ENCODE assay signal across 8 mouse cellular contexts in the genomic region with DNA sequence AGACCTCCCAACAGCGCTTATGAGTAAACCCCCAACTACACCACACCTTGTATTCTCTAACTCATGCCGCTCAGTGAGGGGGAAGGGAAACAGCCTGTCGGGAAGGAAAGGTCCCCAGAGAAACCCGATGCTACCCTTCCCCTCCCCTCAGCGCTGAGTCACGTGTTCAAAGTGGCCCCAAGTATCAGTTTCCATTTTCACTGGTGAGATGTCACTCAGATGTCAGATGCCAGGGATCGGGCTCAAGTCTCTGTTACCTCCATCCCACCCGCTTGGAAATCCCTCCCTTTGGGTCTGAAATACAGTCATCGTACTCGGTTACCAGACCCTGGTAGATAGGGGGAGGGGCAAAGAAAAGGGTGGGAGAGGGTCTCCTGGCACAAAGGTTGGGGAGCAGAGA. TPM values are rescaled to one million over a fixed set of nuclear protein-coding genes. Genes with fewer than 3 reads are reported as not detected.
DNase-seq lines count a peak whose midpoint lies in the region; ATAC-seq and TF ChIP-seq lines count a peak whose summit lies in the region.

No protein-coding gene starts in this region.

- H3K9me3 ChIP-seq in kidney, embryonic 15.5 days (replicated peaks) = no peaks in the 10 kb centered on the region

- intact Hi-C loops in left cerebral cortex, adult 2 months (cut with DNase I) = no loop called here
- intact Hi-C loops in gastrocnemius, adult 2 months (cut with DNase I) = loop anchor here (5.0 to 10.0 kb wide), 2 partner anchors 131 to 1133 kb away; no protein-coding TSS in a partner anchor

- DNase-seq in left cerebral cortex, adult 2 months (ENCODE audit: extremely low spot score in 1 of 2, low spot score in 2 of 2) = peak in 1 of 2 experiments; percentile 29
- DNase-seq in left cerebral cortex, adult 18-20 months (ENCODE audit: low spot score in 2 of 2) = no peak
- DNase-seq in c-Kit-negative CD71-positive TER-119-positive erythroid progenitor cells, embryonic 14.5 days (ENCODE audit: low read depth, low spot score) = peak; percentile 26
- DNase-seq in gastrocnemius, adult 2 months = peak; percentile 83
- peak; percentile 40 to 48 for DNase-seq in spleen, postnatal 10 days (ENCODE audit: low spot score in 2 of 2)
- no peak for DNase-seq in cerebellum, adult 9-10 months

- peak overlapping the region; percentile 100 for H3K27ac ChIP-seq in left cerebral cortex, adult 2 months
- peak overlapping the region; percentile 100 for H3K27ac ChIP-seq in gastrocnemius, adult 2 months
- H3K27ac ChIP-seq in kidney, embryonic 15.5 days = peak overlapping the region; percentile 81

- ATAC-seq in kidney, embryonic 15.5 days (replicated peaks; ENCODE audit: low FRiP score) = peak; percentile 73
- peak; percentile 58 for ATAC-seq in megakaryocyte, adult 5-6 weeks (ENCODE audit: poor library complexity, severe bottlenecking)

- peaks cover 35% of the 10 kb centered on the region for H3K36me3 ChIP-seq in kidney, embryonic 15.5 days

- no peak for TF ChIP-seq CTCF in left cerebral cortex, adult 2 months (IDR thresholded peaks at IDR 0.05)
- TF ChIP-seq CTCF in gastrocnemius, adult 2 months (IDR thresholded peaks at IDR 0.05) = no peak

- H3K9ac ChIP-seq in kidney, embryonic 15.5 days = peak overlapping the region; percentile 77

- WGBS in kidney, embryonic 15.5 days = 0% methylated on average over 10 of the region's 10 CpGs

- H3K4me1 ChIP-seq in kidney, embryonic 15.5 days = peaks cover 27% of the 10 kb centered on the region

- H3K4me3 ChIP-seq in left cerebral cortex, adult 2 months = peak overlapping the region; percentile 72
- H3K4me3 ChIP-seq in gastrocnemius, adult 2 months = peak overlapping the region; percentile 75
- peak overlapping the region; percentile 74 for H3K4me3 ChIP-seq in kidney, embryonic 15.5 days (replicated peaks)

- H3K4me2 ChIP-seq in kidney, embryonic 15.5 days = peak overlapping the region; percentile 83

- no peaks in the 10 kb centered on the region for H3K27me3 ChIP-seq in kidney, embryonic 15.5 days

RNA-seq across cellular contexts. Expression of gene Selenow, which starts 0.4 kb away (rescaled TPM):
- 1,000 to 10,000 TPM; 1,033 to 1,089 TPM for total RNA-seq in left cerebral cortex, adult 2 months (2021)
- 1,000 to 10,000 TPM; 1,080 TPM for total RNA-seq in left cerebral cortex, adult 18-20 months (2021)
- 1,000 to 10,000 TPM; 1,391 to 1,893 TPM for total RNA-seq in gastrocnemius, adult 2 months (2021)
- polyA plus RNA-seq in kidney, embryonic 15.5 days (2015; fragmentation: Nextera tagmentation; extraction: Ambion mirVana) = 745 and 748 TPM in 2 replicates
- 96.9 and 102 TPM in 2 replicates for total RNA-seq in megakaryocyte, adult 5-6 weeks (2015)
- 31.5 and 33.7 TPM in 2 replicates for total RNA-seq in megakaryocyte, adult 5-6 weeks (2017)

RNA-seq across cellular contexts. Expression of gene Nop53, which starts 24.1 kb away (rescaled TPM):
- 100 to 1,000 TPM; 108 to 113 TPM for total RNA-seq in left cerebral cortex, adult 2 months (2021)
- total RNA-seq in left cerebral cortex, adult 18-20 months (2021) = 100 to 1,000 TPM; 116 to 129 TPM
- total RNA-seq in gastrocnemius, adult 2 months (2021) = 10 to 100 TPM; 85.7 to 97.4 TPM
- 194 and 195 TPM in 2 replicates for polyA plus RNA-seq in kidney, embryonic 15.5 days (2015; fragmentation: Nextera tagmentation; extraction: Ambion mirVana)
- 80.2 and 90.4 TPM in 2 replicates for total RNA-seq in megakaryocyte, adult 5-6 weeks (2015)
- 293 and 315 TPM in 2 replicates for total RNA-seq in megakaryocyte, adult 5-6 weeks (2017)

RNA-seq across cellular contexts. Expression of gene Crxos, which starts 39.4 kb away (rescaled TPM):
- under 1 TPM in 1 of 2 experiments, not detected in 1; 0.29 TPM for total RNA-seq in left cerebral cortex, adult 2 months (2021)
- total RNA-seq in left cerebral cortex, adult 18-20 months (2021) = under 1 TPM in 1 of 2 experiments, not detected in 1; 0.19 TPM
- total RNA-seq in gastrocnemius, adult 2 months (2021) = not detected
- not detected in 2 replicates for polyA plus RNA-seq in kidney, embryonic 15.5 days (2015; fragmentation: Nextera tagmentation; extraction: Ambion mirVana)
- not detected in 2 replicates for total RNA-seq in megakaryocyte, adult 5-6 weeks (2015)
- not detected in 2 replicates for total RNA-seq in megakaryocyte, adult 5-6 weeks (2017)

RNA-seq across cellular contexts. Expression of gene Crx, which starts 42.0 kb away (rescaled TPM):
- total RNA-seq in left cerebral cortex, adult 2 months (2021) = not detected
- total RNA-seq in left cerebral cortex, adult 18-20 months (2021) = not detected
- total RNA-seq in gastrocnemius, adult 2 months (2021) = not detected
- polyA plus RNA-seq in kidney, embryonic 15.5 days (2015; fragmentation: Nextera tagmentation; extraction: Ambion mirVana) = not detected in 2 replicates
- not detected in 2 replicates for total RNA-seq in megakaryocyte, adult 5-6 weeks (2015)
- total RNA-seq in megakaryocyte, adult 5-6 weeks (2017) = not detected in 2 replicates

RNA-seq across cellular contexts. Expression of gene Ehd2, which starts 45.6 kb away (rescaled TPM):
- total RNA-seq in left cerebral cortex, adult 2 months (2021) = 1 to 10 TPM; 6.4 to 6.7 TPM
- total RNA-seq in left cerebral cortex, adult 18-20 months (2021) = 1 to 10 TPM; 4.5 to 6.1 TPM
- total RNA-seq in gastrocnemius, adult 2 months (2021) = 10 to 100 TPM; 31.4 to 38.7 TPM
- 39.4 and 39.5 TPM in 2 replicates for polyA plus RNA-seq in kidney, embryonic 15.5 days (2015; fragmentation: Nextera tagmentation; extraction: Ambion mirVana)
- 0.04 TPM in 1 of 2 replicates, not detected in the other for total RNA-seq in megakaryocyte, adult 5-6 weeks (2015)
- total RNA-seq in megakaryocyte, adult 5-6 weeks (2017) = 0.07 and 0.16 TPM in 2 replicates

Comparison
In these comparisons a context has a peak if more than half of its experiments do, and no peak if none do; other contexts are left out.
1. DNase-seq: peak in c-Kit-negative CD71-positive TER-119-positive erythroid progenitor cells, embryonic 14.5 days (single experiment), gastrocnemius, adult 2 months (single experiment) and spleen, postnatal 10 days (2 of 2); none in left cerebral cortex, adult 18-20 months (0 of 2) and cerebellum, adult 9-10 months (single experiment).
2. RNA of gene Selenow, which starts 0.4 kb away (total RNA-seq): 1,391 to 1,893 TPM in gastrocnemius, adult 2 months, 1,033 to 1,089 TPM in left cerebral cortex, adult 2 months and 1,080 TPM in left cerebral cortex, adult 18-20 months; 31.5 to 102 TPM in megakaryocyte, adult 5-6 weeks; every median in the first group is over 10 times any median in the second.
3. Peak in every context shown above with its lines, with median percentiles within 50 percentile points of each other: H3K27ac ChIP-seq and H3K4me3 ChIP-seq.